Mouse (Mus musculus) A20 (cell line): Measurements from ENCODE around the gene Bricd5.

Source experiments
- DNase-seq: peaks from one replicate; pipeline ENCODE4 v3.0.0-alpha.2; 2011; ENCODE audit warnings: low read depth, low spot score

Bricd5 gene

GRCm38 (mm10) chr17:24461580-24461979 is 12.1 kb upstream of the Bricd5 start:
- peak; percentile 76 for DNase-seq

- DNase-seq: no peak
These were observed 10.8 kb upstream of the Bricd5 start for GRCm38 (mm10) chr17:24462932-24463331.

- peak; percentile 72 for DNase-seq
These were observed 10.1 kb upstream of the Bricd5 start for GRCm38 (mm10) chr17:24463374-24464133.

DNA sequence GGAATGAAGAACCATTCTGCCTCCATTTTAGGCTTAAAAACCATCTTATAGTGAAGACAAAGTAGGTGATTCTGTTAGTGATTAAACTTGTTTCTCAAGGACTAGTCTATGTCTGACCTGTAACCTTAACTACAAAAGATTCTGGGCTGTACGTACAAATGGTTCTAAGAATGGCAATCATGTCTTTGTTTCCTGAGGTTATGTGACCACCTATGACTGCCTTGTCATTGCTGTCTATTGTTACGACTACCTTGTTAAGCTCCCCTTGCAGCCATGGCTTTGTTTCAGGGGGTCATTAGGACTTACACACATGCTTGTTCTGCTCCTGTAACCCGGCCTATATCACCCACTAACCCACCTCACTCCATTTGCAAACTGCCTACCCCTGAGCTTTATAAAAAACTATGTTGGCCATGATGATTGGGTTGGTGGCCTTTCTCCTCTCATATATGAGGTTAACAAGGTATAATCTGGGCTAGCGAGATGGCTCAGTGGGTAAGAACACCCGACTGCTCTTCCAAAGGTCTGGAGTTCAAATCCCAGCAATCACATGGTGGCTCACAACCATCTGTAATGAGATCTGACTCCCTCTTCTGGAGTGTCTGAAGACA is 4.9 kb upstream of the Bricd5 start:
- DNase-seq: no peak

- no peak for DNase-seq
These were observed 4.3 kb upstream of the Bricd5 start for GRCm38 (mm10) chr17:24469336-24469909.

- DNase-seq: peak; percentile 99
These were observed 3.6 kb upstream of the Bricd5 start, which contains the start of the genes E4f1 and Pgp for GRCm38 (mm10) chr17:24469910-24470602. Gene E4f1, minus strand, starts transcription at chr17:24470313. Gene Pgp, plus strand, starts transcription at chr17:24470392.

DNA sequence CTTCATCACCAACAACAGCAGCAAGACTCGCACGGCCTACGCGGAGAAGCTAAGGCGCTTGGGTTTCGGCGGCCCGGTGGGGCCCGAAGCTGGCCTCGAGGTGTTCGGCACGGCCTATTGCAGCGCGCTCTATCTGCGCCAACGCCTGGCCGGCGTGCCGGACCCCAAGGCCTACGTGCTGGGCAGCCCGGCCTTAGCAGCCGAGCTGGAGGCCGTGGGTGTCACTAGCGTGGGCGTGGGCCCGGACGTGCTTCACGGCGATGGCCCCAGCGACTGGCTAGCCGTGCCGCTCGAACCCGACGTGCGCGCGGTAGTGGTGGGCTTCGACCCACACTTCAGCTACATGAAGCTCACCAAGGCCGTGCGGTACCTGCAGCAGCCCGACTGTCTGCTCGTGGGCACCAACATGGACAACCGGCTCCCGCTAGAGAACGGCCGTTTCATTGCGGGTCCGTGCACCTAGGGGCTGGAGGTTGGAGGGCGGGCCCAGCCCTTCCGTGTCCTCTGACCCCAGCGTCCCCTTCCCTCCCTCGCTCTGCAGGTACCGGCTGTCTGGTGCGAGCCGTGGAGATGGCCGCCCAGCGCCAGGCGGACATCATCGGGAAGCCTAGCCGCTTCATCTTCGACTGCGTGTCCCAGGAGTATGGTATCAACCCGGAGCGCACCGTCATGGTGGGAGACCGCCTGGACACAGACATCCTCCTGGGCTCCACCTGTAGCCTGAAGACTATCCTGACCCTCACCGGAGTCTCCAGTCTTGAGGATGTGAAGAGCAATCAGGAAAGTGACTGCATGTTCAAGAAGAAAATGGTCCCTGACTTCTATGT is 2.8 kb upstream of the Bricd5 start:
- DNase-seq: no peak

DNA sequence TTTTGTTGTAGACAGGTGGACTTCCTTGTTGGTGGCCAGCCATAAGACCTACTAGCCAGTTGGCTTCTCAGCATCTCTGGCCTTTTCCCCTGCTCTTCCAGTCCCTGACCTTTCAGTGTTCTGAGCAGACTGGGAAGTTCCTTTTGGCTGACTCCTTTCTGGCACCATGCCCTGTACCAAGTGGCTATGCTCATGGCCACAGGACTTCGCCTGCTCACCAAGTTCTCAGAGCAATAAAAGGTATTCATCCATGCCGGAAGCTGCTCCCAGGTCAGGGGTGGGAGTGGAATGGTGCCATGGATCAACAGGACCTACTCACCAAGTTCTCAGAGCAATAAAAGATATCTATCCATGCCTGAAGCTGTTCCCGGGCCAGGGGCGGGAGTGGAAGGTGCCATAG is 1.2 kb upstream of the Bricd5 start:
- DNase-seq: no peak

GRCm38 (mm10) chr17:24474557-24474956 is 873 bp downstream of the Bricd5 start:
- no peak for DNase-seq

- DNase-seq: no peak
These were observed 1.9 kb downstream of the Bricd5 start for GRCm38 (mm10) chr17:24475586-24475985.

GRCm38 (mm10) chr17:24476022-24476776 is 2.5 kb downstream of the Bricd5 start:
- DNase-seq: no peak

GRCm38 (mm10) chr17:24477053-24477984 is 3.6 kb downstream of the Bricd5 start:
- DNase-seq: no peak

GRCm38 (mm10) chr17:24477985-24478600 is 4.4 kb downstream of the Bricd5 start:
- no peak for DNase-seq

DNA sequence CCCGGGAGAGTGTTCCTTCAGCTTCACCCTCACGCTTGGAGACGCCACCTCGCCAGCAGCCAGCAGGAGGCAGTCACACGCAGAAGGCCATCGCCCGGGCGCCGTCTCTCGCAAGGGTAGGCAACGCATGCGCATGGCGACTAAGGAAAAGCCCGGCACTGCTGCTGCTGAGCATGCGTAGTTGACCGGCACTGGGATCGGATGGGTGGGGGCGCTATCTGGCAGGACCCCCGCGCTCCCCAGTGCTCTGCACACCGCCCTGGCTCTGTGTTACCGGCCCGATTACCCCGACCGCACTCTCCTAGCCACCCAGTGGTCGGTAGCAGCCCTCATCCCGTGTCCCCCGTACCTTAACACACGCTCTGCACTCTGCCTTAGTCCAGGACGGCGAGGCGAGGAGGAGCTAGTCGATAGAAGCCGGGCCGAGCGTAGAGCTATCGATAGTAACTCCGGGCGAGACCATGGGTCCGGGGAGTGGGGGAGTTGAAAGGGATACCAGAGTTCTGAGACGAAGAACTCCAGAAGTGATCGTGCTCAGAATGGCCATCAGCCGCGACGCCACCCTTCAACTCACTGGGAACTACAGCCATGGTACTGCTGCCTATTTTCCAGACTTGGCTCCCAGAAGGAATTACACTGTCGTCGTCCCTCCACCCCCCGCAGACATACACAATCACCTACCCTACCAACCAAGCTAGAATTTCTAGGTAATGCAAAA is 5.1 kb downstream of the Bricd5 start, which contains the start of gene Mlst8:
TSS of gene Mlst8 (minus strand) at position 416 of the 718 bp plus-strand sequence.
- peak; percentile 99 for DNase-seq

DNA sequence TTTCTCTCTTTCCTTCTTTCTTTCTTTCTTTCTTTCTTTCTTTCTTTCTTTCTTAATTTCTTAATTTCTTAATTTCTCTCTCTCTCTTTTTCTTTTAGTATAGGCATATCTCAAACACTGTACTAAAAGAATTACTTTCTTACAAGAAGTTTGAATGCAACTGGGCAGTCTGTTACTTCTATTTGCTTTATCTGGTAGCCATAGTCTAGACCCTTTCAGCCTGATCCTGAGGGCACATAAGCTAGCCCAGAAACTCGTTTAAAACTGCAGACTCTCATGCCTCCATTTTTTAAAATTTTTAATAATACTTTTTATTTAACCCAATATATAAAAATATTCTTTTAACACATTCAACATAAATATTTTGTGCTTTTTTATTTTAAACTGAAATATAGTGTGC is 5.7 kb downstream of the Bricd5 start:
- DNase-seq: no peak

DNA sequence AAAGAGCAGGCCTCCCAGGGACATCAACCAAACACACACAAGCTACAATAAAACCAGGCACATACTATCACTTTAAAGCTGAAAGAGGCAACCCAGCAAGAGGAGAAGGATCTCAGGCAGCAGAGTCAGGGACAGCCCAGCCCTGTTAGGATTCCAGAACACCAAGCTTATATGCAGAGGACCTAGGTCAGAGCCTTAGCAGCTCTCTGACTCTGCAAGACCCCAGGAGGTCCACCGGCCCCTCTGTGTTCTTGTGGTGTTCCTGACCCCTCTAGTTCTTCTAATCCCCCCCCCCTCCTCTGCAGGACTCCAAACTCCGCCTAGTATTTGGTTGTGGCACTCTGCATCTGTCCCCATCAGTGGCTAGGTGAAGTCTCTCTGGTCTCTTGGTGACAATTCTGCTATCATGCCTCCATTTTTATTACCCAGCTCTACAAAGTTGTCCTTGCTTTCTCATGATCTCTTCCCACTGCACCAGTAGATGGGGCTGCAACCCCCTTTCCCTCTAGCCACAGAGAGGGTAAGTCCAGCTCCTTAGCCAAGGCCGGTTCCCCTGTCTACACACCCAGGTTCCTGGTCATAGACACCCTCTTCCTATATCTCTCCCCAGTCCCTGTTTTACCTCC is 6.6 kb downstream of the Bricd5 start:
- DNase-seq: peak; percentile 61

DNA sequence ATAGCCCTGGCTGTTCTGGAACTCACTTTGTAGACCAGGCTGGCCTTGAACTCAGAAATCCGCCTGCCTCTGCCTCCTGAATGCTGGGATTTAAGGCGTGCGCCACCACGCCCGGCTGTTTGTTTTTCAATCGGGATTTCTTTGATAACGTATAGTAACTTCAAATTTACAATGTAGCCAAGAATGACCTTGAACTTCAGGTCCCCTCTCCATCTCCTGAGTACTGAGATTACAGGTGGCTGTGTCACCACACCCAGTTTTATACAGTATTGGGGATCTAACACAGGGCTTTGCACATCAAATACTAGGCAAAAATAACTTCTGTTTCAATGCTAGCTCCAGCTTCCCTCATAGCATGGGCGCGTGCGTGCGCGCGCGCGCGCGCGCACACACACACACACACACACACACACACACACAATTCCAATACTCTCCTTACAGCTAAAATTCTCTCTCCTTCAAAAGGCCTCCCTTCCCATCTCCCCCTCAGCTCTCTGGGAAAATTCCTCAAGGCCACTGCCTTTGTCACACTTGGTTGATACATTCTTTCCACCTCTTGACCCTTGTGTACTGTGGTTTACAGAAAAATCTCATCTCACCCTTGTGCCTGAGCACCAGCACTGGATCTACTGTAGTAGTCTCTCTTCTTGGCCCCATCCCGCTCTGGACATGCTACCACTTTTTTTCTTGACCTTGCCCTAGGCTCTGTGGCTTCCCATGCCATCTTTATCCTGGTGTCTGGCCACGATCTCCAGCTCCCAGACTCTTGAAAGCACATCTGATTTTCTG is 7.5 kb downstream of the Bricd5 start:
- no peak for DNase-seq
